Mouse (Mus musculus) urinary bladder, adult 2 months (tissue): ENCODE measurements around the gene Prr7. TPM values are rescaled to one million over a fixed set of nuclear protein-coding genes. Genes with fewer than 3 reads are reported as not detected.

ENCODE experiments used
- DNase-seq: peaks from one replicate; pipeline ENCODE4 v3.0.0; 2022; ENCODE audit warnings: low spot score
- polyA plus RNA-seq: library from polyadenylated mRNA; depleted of rRNA; stranded (reverse); fragments of >200 nt; gene quantifications from 2 replicates; pipeline ENCODE4 v1.2.3, GENCODE M21; 2012; rRNA removed

Prr7 gene
- polyA plus RNA-seq, 1 experiment: 3.5 TPM

DNA sequence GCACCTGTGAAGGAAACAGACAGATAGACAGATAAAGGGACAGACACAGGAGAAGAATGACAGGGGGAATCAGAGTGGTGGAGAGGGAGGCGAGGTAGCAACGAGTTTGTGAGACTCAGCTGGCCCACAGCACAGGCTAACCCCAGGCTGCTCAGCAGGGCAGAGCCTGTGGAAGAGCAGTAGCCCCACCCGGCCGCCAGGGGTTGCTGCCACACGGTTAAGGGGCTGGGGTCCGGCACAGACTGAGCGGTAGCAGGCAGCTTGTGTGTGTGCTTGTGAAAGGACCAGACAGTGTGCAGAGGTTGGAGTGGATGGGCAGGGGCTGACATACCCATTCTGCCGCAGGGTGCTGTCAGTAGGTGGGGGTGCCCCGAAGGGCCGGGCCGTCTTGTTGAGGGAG lies 43.8 kb downstream of the Prr7 start:
- no peak for DNase-seq

DNA sequence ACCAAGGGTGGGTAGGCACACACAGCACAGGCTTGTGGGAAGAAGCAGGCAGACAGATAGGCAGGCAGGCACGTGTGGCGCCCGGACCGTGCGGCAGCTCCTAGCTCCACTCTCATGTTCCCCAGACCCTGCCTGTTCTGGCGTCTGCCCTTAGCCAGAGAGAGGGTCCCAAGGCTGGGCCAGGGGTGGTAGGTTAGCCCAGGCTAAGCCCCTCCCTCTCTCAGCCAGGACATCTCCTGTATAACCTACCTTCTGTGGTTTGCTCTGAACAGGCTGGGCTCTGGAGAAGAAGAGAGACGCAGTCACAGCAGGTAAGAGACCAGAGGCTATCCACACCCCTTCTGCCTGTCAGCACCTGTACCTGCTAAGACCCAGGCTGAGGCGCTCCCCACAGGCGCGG lies 44.5 kb downstream of the Prr7 start:
- no peak for DNase-seq

DNA sequence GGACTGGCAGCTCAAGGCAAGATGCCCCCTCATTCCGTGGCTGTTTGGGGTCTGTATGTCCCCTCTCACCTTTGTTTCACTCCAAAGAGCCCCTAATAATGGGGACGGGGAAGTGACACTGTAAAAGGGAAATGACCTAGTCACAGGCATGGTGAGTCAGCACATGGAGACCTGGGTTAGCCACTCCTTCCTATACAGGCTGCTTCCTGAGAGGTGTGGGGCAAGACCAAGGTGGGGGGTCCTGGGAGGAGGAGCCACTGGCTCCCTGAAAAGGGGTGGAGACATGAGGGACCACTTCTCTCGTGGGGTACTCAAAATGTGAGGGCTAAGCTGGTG lies 46.2 kb downstream of the Prr7 start:
- DNase-seq: no peak

DNA sequence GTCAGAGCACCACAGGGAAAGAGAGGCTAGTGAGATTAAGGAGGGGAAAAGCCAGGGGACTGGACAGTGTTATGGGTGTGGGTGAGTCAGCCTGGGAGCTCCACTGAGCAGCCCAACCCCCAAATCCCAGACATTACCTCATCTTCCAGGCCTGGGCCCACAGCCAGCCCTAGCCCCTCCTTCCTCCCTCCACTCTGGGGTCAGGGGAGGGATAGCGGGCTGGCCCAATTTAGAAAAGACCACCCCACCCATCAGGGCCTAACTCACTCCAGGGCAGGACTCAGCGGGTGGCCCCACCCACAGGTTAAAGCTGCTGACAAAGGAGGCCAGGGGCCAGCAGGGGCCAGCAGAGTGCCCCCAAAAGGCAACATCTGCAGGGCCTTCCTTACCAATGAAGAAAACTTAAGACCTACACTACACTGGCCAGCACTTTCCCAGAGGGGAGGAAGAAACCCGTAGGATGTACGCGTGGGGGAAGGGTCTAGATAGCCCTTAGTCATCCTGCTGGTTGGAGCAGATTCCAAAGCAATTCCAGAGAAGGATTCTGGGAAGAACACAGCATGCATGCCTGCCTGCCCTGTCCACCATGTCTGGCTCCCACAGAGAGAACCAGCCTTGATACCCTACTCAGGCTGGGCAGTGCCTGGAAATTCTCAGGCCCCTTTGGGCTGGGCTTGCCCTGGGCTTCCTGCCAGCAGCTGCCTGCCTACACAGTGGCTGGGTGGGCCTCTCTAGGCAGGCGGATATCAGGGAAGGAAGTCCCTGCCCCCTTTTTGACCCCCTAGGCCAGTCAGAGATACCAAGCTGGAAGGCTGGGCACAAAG lies 46.8 kb downstream of the Prr7 start:
- peak; percentile 63 for DNase-seq

DNA sequence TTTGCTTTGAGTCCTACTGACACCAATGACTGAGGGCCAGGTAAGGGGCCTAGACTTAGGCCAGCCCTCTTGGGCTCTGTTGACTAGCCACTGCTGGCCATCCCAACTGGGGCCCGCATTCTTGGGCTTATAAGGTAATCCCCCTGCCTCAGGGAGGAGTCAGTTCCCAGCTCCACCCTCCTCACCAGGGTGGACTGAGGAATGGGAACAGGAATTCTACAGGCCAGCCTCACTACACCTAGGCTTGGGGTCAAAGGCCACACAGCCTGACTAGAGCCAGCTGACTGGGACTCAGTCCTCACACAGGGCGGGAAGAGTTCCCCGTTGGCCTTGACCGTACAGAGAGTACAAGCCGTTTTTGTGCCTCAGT lies 47.4 kb downstream of the Prr7 start:
- no peak for DNase-seq

DNA sequence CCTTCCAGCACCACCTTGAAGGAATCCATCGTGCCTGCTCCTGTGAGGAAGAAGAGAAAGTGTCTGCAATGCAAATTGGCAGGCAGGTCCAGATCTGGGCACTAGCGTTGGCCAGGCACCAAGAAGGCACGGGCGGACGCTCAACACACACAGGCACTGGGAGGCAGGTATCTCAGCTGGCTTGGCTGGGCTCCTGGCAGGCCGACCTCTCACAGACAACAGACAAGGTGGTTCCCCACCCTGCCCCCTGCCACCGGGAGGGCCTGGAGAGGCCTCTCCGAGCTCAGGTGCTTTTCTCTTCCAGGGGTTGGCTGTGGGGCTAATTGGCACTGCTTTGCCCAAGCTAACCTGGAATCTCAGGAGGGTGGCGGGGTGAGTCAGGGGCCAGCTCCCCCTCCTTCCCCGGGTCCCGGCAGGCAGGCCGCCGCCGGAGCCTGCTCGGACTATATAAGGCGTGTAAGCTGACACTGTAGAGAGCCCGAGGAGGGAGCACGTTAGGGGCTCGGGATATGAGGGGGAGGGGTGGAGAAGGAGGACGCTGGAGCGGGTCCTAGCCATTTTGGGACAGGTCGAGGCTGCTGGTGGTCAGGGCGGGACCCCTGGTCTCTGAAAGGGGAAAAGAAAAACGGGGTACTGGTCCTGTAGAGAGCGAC lies 48.4 kb downstream of the Prr7 start:
- DNase-seq: peak; percentile 71

DNA sequence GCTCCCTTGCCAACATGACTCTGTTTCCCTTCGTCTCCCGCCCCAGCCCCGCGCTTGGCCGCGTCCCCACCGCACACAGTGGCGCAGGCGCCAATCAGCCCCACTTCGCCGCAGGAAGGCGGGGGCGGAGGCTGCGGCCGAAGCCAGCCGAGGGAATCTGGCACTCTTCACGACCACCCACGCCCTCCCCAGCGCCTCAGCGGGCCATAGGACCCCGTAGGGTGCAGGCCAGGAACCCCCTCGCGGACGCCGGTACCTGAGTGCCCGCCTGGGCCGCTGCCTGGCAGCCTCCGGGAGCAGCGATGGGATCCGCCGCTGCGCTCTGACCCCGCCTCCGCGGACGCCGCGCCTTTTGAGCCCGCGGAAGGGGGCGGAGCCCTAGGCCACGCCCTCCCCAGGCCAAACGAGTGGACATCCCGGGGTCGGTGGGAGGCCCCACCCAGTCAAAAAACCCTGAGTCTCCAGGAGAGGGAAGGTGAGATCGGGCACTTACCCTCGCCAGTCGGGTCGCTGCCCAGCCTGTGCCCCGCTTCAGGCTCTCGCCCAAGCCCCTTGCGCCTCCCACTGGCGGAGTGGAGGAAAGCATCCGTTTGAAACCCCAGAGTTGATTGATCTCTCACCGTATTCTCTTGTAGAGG lies 49.2 kb downstream of the Prr7 start, which contains the start of gene Pdlim7:
Gene Pdlim7 (minus strand): TSS at position 566 of the 638 bp plus-strand sequence.
- DNase-seq: peak; percentile 97

DNA sequence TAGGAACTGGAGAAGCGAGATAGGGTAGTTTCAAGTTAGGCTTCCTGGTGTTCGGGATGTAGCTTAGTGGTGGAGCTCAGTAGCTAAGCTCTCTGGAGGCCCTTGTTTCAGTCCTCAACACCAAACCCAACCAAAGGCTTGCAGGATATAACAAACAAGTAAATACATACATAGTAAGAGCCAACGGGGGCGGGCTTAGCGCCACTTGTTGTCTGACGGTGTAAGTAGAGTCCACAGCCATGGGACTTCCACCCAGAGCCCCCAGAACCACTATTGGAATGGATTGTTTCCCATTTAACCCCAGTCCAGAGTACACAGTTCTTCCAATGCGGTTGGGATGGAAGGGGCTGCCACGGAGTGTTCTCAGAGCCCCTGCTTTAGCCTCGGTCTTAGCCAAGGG lies 49.8 kb downstream of the Prr7 start:
- no peak for DNase-seq

DNA sequence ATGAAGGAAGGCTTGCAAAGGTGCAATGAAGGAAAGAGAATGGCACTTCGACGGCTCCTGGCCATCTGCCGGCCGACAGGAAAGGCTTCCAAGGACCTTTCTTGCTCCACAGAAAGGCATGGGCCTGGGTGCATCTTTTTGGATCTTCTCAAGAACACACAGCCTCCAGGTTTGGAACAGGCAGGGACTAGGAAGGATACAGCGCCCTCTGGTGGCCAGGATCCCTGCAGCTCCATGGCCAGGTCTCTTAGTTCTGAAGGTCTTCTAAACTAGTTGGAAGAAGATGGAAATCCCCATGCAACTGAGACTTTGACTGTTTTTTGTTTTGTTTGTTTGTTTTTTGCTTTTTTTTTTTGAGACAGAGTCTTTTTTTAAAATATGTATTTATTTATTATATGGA lies 52.9 kb downstream of the Prr7 start:
- peak; percentile 83 for DNase-seq

DNA sequence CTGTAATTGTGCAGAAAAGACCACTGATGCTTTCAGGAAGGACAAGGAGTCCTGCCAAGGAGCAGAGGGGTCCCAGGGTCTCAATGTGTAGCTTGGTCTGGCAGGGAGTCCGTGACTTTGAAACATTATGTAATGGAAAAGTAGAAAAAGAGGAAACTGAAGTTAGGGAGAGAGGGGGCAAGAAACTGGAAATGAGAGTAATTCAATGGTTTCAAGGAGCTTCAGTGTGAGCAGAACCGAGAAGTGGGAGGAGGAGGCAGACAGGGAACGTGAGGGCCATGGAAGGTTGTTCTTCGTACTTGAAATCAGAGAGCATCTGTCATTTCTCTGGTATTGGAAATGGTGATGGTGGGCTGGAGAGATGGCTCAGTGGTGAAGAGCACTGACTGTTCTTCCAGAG lies 55.5 kb downstream of the Prr7 start:
- DNase-seq: no peak

DNA sequence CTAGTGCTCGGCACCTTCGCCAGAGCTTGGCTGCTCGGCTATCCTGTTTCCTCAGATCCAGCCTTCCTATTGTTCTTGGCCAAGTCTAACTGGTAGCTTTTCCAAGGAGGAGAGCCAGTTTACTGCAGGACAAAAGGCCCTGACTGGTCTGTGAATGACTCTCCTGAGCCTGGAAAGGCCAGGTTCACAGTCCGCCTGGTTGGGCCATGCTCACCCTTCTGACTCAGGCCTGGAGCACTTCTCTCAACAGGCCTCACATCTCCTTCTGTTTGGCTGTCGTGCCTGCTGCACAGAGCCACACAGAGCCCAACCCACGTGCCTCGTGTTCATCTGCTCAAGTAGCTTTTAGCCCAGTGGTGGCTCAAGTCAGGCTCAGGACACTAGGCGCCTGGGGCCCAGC lies 58.7 kb downstream of the Prr7 start:
- DNase-seq: no peak

Other genes with a start within 250 kb of the Prr7 start
- gene Prelid1, start 143.8 kb upstream of the Prr7 start, polyA plus RNA-seq: 168 and 176 TPM in 2 replicates
- gene Rab24, start 142.3 kb upstream of the Prr7 start, polyA plus RNA-seq: 100.0 and 134 TPM in 2 replicates
- 1.3 and 1.9 TPM in 2 replicates for gene Mxd3, start 134.4 kb upstream of the Prr7 start, polyA plus RNA-seq
- 67.3 and 72.5 TPM in 2 replicates for gene Lman2, start 101.5 kb upstream of the Prr7 start, polyA plus RNA-seq
- gene Rgs14, start 94.5 kb upstream of the Prr7 start, polyA plus RNA-seq: 2.0 and 2.7 TPM in 2 replicates
- 0.44 and 0.52 TPM in 2 replicates for gene Slc34a1, start 66.1 kb upstream of the Prr7 start, polyA plus RNA-seq
- gene Pfn3, start 49.0 kb upstream of the Prr7 start, polyA plus RNA-seq: not detected in 2 replicates
- gene F12, start 37.5 kb upstream of the Prr7 start, polyA plus RNA-seq: 0.06 and 0.07 TPM in 2 replicates
- 37.4 and 42.4 TPM in 2 replicates for gene Grk6, start 19.2 kb upstream of the Prr7 start, polyA plus RNA-seq
- 43.0 and 45.3 TPM in 2 replicates for gene Dbn1, start 23.8 kb downstream of the Prr7 start, polyA plus RNA-seq
- gene Pdlim7, start 49.4 kb downstream of the Prr7 start, polyA plus RNA-seq: 382 and 383 TPM in 2 replicates
- gene Dok3, start 65.0 kb downstream of the Prr7 start, polyA plus RNA-seq: 5.1 and 6.9 TPM in 2 replicates
- 45.1 and 51.6 TPM in 2 replicates for gene Ddx41, start 72.4 kb downstream of the Prr7 start, polyA plus RNA-seq
- gene Fam193b, start 106.9 kb downstream of the Prr7 start, polyA plus RNA-seq: 86.0 and 97.9 TPM in 2 replicates
- 136 and 157 TPM in 2 replicates for gene Tmed9, start 109.5 kb downstream of the Prr7 start, polyA plus RNA-seq
- 17.7 and 22.1 TPM in 2 replicates for gene B4galt7, start 135.6 kb downstream of the Prr7 start, polyA plus RNA-seq
- gene Caml, start 158.7 kb downstream of the Prr7 start, polyA plus RNA-seq: 44.0 and 46.8 TPM in 2 replicates
- gene Ddx46, start 170.8 kb downstream of the Prr7 start, polyA plus RNA-seq: 33.9 and 35.8 TPM in 2 replicates
- 66.3 and 72.9 TPM in 2 replicates for gene B230219D22Rik, start 228.9 kb downstream of the Prr7 start, polyA plus RNA-seq